Mouse (Mus musculus) liver, postnatal 0 days (tissue): ENCODE measurements around the gene Btbd35f2. TPM values are rescaled to one million over a fixed set of nuclear protein-coding genes. Genes with fewer than 3 reads are reported as not detected.
"Not testable (repeated sequence)": the region's sequence is repeated elsewhere in the genome, so short reads cannot be mapped to it uniquely, and the experiment has no call there.

Source experiments
- ATAC-seq: fragments of 200-750 bp; cut with Nextera tagmentation; 2 replicates; pipeline ENCODE4 v1.8.0; 2017; ENCODE audit warnings: mild to moderate bottlenecking, moderate library complexity
- DNase-seq: peaks from one replicate; pipeline ENCODE4 v3.0.0-alpha.2; 2016
- H3K27ac ChIP-seq: fragments of 300-500 bp; sonication (generic); 2 replicates; pipeline ENCODE4 v1.5.1; 2014; ENCODE audit warnings: antibody characterized with exemption, moderate library complexity, mild to moderate bottlenecking, low read depth
- H3K27me3 ChIP-seq: fragments of 300-500 bp; sonication (generic); 2 replicates; pipeline ENCODE4 v1.6.1; 2014; ENCODE audit warnings: low read length, control low read depth, mixed read lengths; ENCODE audit not compliant: insufficient read depth
- H3K36me3 ChIP-seq: fragments of 300-500 bp; sonication (generic); replicated peaks from 2 replicates; pipeline ENCODE4 v1.6.1; 2014; ENCODE audit warnings: mild to moderate bottlenecking, control low read depth, low read length, moderate library complexity, mixed read lengths; ENCODE audit not compliant: insufficient read depth
- H3K4me1 ChIP-seq: fragments of 300-500 bp; sonication (generic); 2 replicates; pipeline ENCODE4 v1.6.1; 2014; ENCODE audit warnings: antibody characterized with exemption, mild to moderate bottlenecking, control low read depth; ENCODE audit not compliant: insufficient read depth
- H3K4me2 ChIP-seq: fragments of 300-500 bp; sonication (generic); 2 replicates; pipeline ENCODE4 v1.6.1; 2014; ENCODE audit warnings: low read depth, mild to moderate bottlenecking, low read length, moderate library complexity, mixed read lengths
- H3K4me3 ChIP-seq: fragments of 300-500 bp; sonication (generic); 2 replicates; pipeline ENCODE4 v1.5.1; 2014; ENCODE audit warnings: low read depth, low read length
- H3K9ac ChIP-seq: fragments of 300-500 bp; sonication (generic); replicated peaks from 2 replicates; pipeline ENCODE4 v1.6.1; 2014; ENCODE audit warnings: mild to moderate bottlenecking, moderate library complexity
- H3K9me3 ChIP-seq: fragments of 300-500 bp; sonication (generic); 2 replicates; pipeline ENCODE4 v1.6.1; 2016; ENCODE audit warnings: mild to moderate bottlenecking, control low read depth, low read length, mixed read lengths
- WGBS: fragments of 180-500 bp; shearing (Covaris S2); extraction: QIAGEN DNeasy Blood & Tissue Kit; methylation state at CpG from one replicate; pipeline ENCODE4 v1.1.7; 2014; ENCODE audit not compliant: insufficient replicate concordance; 5-methylcytosine and 5-hydroxymethylcytosine counted together
- polyA plus RNA-seq: library from polyadenylated mRNA; unstranded; fragments of >200 nt; fragmentation: Nextera tagmentation; extraction: Ambion mirVana; gene quantifications from 2 replicates; pipeline ENCODE4 v1.2.1, GENCODE M21; 2015

The Btbd35f2 gene
- polyA plus RNA-seq, result not detected in 2 replicates

DNA sequence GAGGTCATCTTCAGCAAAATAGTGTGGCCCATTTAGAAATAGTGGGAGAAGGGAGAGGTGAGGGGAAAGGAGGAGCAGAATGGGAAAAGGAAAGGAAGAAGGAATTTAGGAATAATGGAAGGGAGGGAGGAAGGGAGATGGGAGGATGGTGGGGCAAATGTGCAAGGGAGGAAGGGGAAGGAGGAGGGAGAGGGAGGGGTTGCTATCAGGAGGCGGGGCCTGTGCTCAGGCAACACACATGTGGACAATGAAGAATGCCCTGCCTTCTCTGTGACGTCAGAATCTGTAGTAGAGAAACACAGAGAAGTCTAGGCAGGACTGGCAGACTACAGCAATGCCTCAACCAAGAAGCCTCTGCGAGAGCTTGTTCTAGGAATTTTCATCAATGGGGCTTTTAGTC lies at the start of gene Btbd35f2:
Btbd35f2 (plus strand) TSS at position 301 of the 400 bp plus-strand sequence.
- not testable (repeated sequence) for H3K9me3 ChIP-seq, ATAC-seq, H3K4me3 ChIP-seq, H3K9ac ChIP-seq, H3K27me3 ChIP-seq, H3K4me2 ChIP-seq, DNase-seq, H3K4me1 ChIP-seq, H3K36me3 ChIP-seq, H3K27ac ChIP-seq
- no CpG with 5 or more reads among the region's 3 CpGs for WGBS

Other genes starting within 250 kb of the Btbd35f2 start
- gene Btbd35f22, start 230.6 kb upstream of the Btbd35f2 start, polyA plus RNA-seq, result not detected in 2 replicates